Mouse (Mus musculus): ENCODE measurements around the gene Rad51d. TPM values are rescaled to one million over a fixed set of nuclear protein-coding genes. Genes with fewer than 3 reads are reported as not detected.
A peak's percentile ranks its signal among the peaks of the same experiment; 100 is the strongest.

Rad51d gene
- polyA plus RNA-seq, 2 experiments, result 3.5 to 6.8 TPM

DNA sequence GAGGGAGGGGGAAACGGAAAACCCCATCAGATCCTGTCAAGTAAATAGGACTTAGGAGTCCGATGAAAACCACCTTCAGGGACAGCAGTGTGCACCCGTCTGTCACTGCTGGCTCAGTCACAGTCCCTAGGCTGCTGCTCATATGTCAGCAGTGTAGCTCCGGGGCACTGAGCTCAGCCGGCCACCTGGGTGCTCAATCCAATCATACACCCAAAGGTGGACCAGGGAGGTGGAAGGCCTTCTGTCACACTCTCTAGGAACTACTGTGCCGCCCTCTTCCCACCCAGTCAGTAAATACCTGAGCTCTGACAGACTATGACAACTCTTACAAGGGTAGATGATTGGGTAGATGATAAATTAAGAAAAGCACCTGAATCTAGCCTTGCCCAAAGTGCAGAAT lies 29.7 kb downstream of the Rad51d start:
- Histone ChIP-seq H3K4me3 (ENCODE audit: insufficient read depth in 1 of 2, low read depth in 2 of 2, low read length in 2 of 2) (no peak overlapping the region), H3K4me1 (replicated peaks; ENCODE audit: control insufficient read depth in 2 of 2, insufficient read depth in 2 of 2, low read length in 1 of 2) (peaks cover 37 to 43% of the 10 kb centered on the region in 2 experiments), H3K36me3 (replicated peaks; ENCODE audit: control insufficient read depth, insufficient read depth, low read depth) (no peaks in the 10 kb centered on the region; the same call in none of the 2 replicates), H3K27me3 (ENCODE audit: control insufficient read depth, insufficient read depth, low read length) (no peaks in the 10 kb centered on the region), H3K27ac (no peak overlapping the region), H3K4me2 (ENCODE audit: low read depth) (no peak overlapping the region), H3K9ac (replicated peaks) (no peak overlapping the region), H3K9me3 (ENCODE audit: control insufficient read depth, low read length) (no peaks in the 10 kb centered on the region)
- TF ChIP-seq CTCF (IDR thresholded peaks at IDR 0.05; ENCODE audit: low read depth) (no peak), EP300 (IDR thresholded peaks at IDR 0.05; ENCODE audit: low read depth) (no peak)
- no peak for ATAC-seq (ENCODE audit: insufficient read depth)
- no peak for DNase-seq (ENCODE audit: low read depth in 3 of 3, low spot score in 3 of 3)
- WGBS (ENCODE audit: insufficient replicate concordance), result 78% methylated on average over 6 of the region's 6 CpGs

GRCm38 (mm10) chr11:82857307-82857848 lies 33.0 kb downstream of the Rad51d start:
- Histone ChIP-seq H3K27ac (no peak overlapping the region), H3K9ac (replicated peaks) (no peak overlapping the region), H3K4me1 (replicated peaks; ENCODE audit: control insufficient read depth in 2 of 2, insufficient read depth in 2 of 2, low read length in 1 of 2) (peaks cover 47 to 49% of the 10 kb centered on the region in 2 experiments), H3K36me3 (replicated peaks; ENCODE audit: control insufficient read depth, insufficient read depth, low read depth) (peaks cover 5% of the 10 kb centered on the region; the same call in 1 of the 2 replicates), H3K27me3 (ENCODE audit: control insufficient read depth, insufficient read depth, low read length) (no peaks in the 10 kb centered on the region), H3K9me3 (ENCODE audit: control insufficient read depth, low read length) (no peaks in the 10 kb centered on the region), H3K4me2 (ENCODE audit: low read depth) (no peak overlapping the region; the same call in 1 of the 2 replicates), H3K4me3 (ENCODE audit: insufficient read depth in 1 of 2, low read depth in 2 of 2, low read length in 2 of 2) (no peak overlapping the region)
- no peak for TF ChIP-seq CTCF (IDR thresholded peaks at IDR 0.05; ENCODE audit: low read depth)
- TF ChIP-seq EP300 (IDR thresholded peaks at IDR 0.05; ENCODE audit: low read depth), result no peak
- DNase-seq (ENCODE audit: low read depth in 3 of 3, low spot score in 3 of 3), result no peak
- 66% methylated on average over 13 of the region's 13 CpGs for WGBS (ENCODE audit: insufficient replicate concordance)
- no peak for ATAC-seq (ENCODE audit: insufficient read depth)

- 81% methylated on average over 10 of the region's 10 CpGs for WGBS (ENCODE audit: insufficient replicate concordance)
- no peak overlapping the region for H3K4me3 ChIP-seq (ENCODE audit: insufficient read depth in 1 of 2, low read depth in 2 of 2, low read length in 2 of 2)
Measured at GRCm38 (mm10) chr11:82856032-82856431, 34.4 kb downstream of the Rad51d start.

DNA sequence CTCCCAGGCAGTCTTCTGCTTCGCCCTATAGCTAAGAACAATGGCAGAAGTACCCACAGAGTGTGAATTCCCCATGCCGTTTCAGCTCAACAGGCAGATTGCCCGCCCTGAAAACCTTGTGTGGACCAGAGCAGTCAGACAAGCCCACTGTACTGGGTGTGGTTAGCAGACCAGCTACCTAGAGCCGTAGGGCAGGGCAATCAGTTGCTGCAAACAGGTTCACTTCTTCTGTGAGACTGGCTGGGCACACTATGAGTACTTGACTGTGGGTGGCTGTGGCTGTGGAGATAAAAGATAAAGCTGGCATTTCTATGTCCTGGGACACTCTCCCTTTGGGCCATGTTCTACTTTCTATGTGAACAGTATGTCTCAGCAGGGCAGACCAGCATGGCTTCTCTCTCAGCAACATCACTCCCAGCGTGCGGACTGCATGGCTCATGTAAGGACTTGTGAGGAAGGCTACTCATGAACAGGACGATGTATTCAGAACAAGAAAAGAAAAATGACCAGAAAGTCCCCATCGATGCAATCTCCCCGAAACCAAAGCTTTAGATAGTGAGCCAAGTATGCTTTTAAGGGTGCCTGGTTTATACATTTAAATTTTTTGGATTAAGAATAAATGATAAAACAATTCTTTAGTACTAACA lies 35.0 kb downstream of the Rad51d start:
- peaks cover 56 to 59% of the 10 kb centered on the region in 2 experiments for H3K4me1 ChIP-seq (replicated peaks; ENCODE audit: control insufficient read depth in 2 of 2, insufficient read depth in 2 of 2, low read length in 1 of 2)
- peak; percentile 60 to 66 (median 64) for DNase-seq (ENCODE audit: low read depth in 3 of 3, low spot score in 3 of 3)
- WGBS (ENCODE audit: insufficient replicate concordance), result 45% methylated on average over 9 of the region's 9 CpGs

More at GRCm38 (mm10) chr11:82856032-82856431, 34.4 kb downstream of the Rad51d start:
- ATAC-seq (ENCODE audit: insufficient read depth) (no peak), DNase-seq (ENCODE audit: low read depth in 3 of 3, low spot score in 3 of 3) (no peak)
- Histone ChIP-seq H3K4me1 (replicated peaks; ENCODE audit: control insufficient read depth in 2 of 2, insufficient read depth in 2 of 2, low read length in 1 of 2) (peaks cover 52 to 54% of the 10 kb centered on the region in 2 experiments), H3K27ac (peak overlapping the region; percentile 2; the same call in 1 of the 2 replicates), H3K9ac (replicated peaks) (no peak overlapping the region), H3K27me3 (ENCODE audit: control insufficient read depth, insufficient read depth, low read length) (no peaks in the 10 kb centered on the region), H3K9me3 (ENCODE audit: control insufficient read depth, low read length) (no peaks in the 10 kb centered on the region), H3K36me3 (replicated peaks; ENCODE audit: control insufficient read depth, insufficient read depth, low read depth) (peaks cover 5% of the 10 kb centered on the region; the same call in 1 of the 2 replicates), H3K4me2 (ENCODE audit: low read depth) (no peak overlapping the region; the same call in 1 of the 2 replicates)
- no peak for TF ChIP-seq CTCF (IDR thresholded peaks at IDR 0.05; ENCODE audit: low read depth)
- TF ChIP-seq EP300 (IDR thresholded peaks at IDR 0.05; ENCODE audit: low read depth), result no peak

DNA sequence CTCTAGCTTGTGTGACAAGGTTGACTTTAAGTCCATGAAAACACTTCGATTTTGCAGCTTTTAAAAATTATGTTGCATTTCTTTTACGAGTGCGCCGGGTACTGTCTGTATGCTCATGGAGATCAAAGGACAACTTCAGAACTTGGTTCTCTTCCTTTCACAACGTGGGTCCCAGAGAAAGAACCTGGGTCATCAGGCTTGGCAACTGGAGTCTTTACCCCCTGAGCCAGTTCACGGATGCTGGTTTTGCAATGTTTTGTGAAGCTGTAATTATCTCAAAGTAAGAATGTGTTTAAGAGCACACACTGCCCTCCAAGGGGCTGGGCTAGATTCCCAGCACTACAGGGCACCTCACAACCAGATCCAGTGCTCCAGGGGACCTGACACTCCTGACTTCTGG lies 36.3 kb downstream of the Rad51d start:
- Histone ChIP-seq H3K27ac (peak overlapping the region; percentile 45), H3K9me3 (ENCODE audit: control insufficient read depth, low read length) (no peaks in the 10 kb centered on the region), H3K4me1 (replicated peaks; ENCODE audit: control insufficient read depth in 2 of 2, insufficient read depth in 2 of 2, low read length in 1 of 2) (peaks cover 62 to 68% of the 10 kb centered on the region in 2 experiments), H3K9ac (replicated peaks) (no peak overlapping the region), H3K36me3 (replicated peaks; ENCODE audit: control insufficient read depth, insufficient read depth, low read depth) (peaks cover 5% of the 10 kb centered on the region; the same call in 1 of the 2 replicates), H3K27me3 (ENCODE audit: control insufficient read depth, insufficient read depth, low read length) (no peaks in the 10 kb centered on the region), H3K4me3 (ENCODE audit: insufficient read depth in 1 of 2, low read depth in 2 of 2, low read length in 2 of 2) (no peak overlapping the region), H3K4me2 (ENCODE audit: low read depth) (no peak overlapping the region)
- ATAC-seq (ENCODE audit: insufficient read depth) (no peak), DNase-seq (ENCODE audit: low read depth in 3 of 3, low spot score in 3 of 3) (no peak)
- no peak for TF ChIP-seq EP300 (IDR thresholded peaks at IDR 0.05; ENCODE audit: low read depth)
- no peak for TF ChIP-seq CTCF (IDR thresholded peaks at IDR 0.05; ENCODE audit: low read depth)
- WGBS (ENCODE audit: insufficient replicate concordance), result 74% methylated on average over 6 of the region's 6 CpGs

More for the DNA sequence above, 35.0 kb downstream of the Rad51d start:
- no peak overlapping the region for H3K4me3 ChIP-seq (ENCODE audit: insufficient read depth in 1 of 2, low read depth in 2 of 2, low read length in 2 of 2)
- peak overlapping the region; percentile 19 for H3K9ac ChIP-seq (replicated peaks)
- no peaks in the 10 kb centered on the region for H3K9me3 ChIP-seq (ENCODE audit: control insufficient read depth, low read length)
- TF ChIP-seq CTCF (IDR thresholded peaks at IDR 0.05; ENCODE audit: low read depth), result no peak
- peak; percentile 39 for TF ChIP-seq EP300 (IDR thresholded peaks at IDR 0.05; ENCODE audit: low read depth)
- H3K27ac ChIP-seq, result peak overlapping the region; percentile 64
- peak; percentile 92 for ATAC-seq (ENCODE audit: insufficient read depth)
- H3K4me2 ChIP-seq (ENCODE audit: low read depth), result peak overlapping the region; percentile 54
- peaks cover 5% of the 10 kb centered on the region; the same call in 1 of the 2 replicates for H3K36me3 ChIP-seq (replicated peaks; ENCODE audit: control insufficient read depth, insufficient read depth, low read depth)
- H3K27me3 ChIP-seq (ENCODE audit: control insufficient read depth, insufficient read depth, low read length), result no peaks in the 10 kb centered on the region

Data from liver, embryonic 14.5 days (tissue).